Mouse (Mus musculus) liver, embryonic 14.5 days (tissue): ENCODE data around the gene Dglucy. TPM values are rescaled to one million over a fixed set of nuclear protein-coding genes. Genes with fewer than 3 reads are reported as not detected.

Experiments used
- ATAC-seq: fragments of 200-750 bp; cut with Nextera tagmentation; 2 replicates; pipeline ENCODE4 v1.8.0; 2017; ENCODE audit warnings: moderate number of reproducible peaks, mild to moderate bottlenecking, moderate library complexity; ENCODE audit not compliant: insufficient read depth
- DNase-seq, 3 experiments: peaks; one replicate each; pipeline ENCODE4 v3.0.0-alpha.2; 2012 to 2013; ENCODE audit warnings: low read depth in 3 of 3, low spot score in 3 of 3
- H3K27ac ChIP-seq: fragments of 300-500 bp; sonication (generic); 2 replicates; pipeline ENCODE4 v1.5.1; 2014; ENCODE audit warnings: moderate library complexity, mild to moderate bottlenecking, control low read depth, inconsistent platforms
- H3K27me3 ChIP-seq: fragments of 300-500 bp; sonication (generic); 2 replicates; pipeline ENCODE4 v1.6.1; 2014; ENCODE audit warnings: mild to moderate bottlenecking, low read length, moderate library complexity; ENCODE audit not compliant: control insufficient read depth, insufficient read depth
- H3K36me3 ChIP-seq: fragments of 300-500 bp; sonication (generic); replicated peaks from 2 replicates; pipeline ENCODE4 v1.6.1; 2014; ENCODE audit warnings: low read depth; ENCODE audit not compliant: control insufficient read depth, insufficient read depth
- H3K4me1 ChIP-seq, 2 experiments: fragments of 200-500 bp in 1 of 2; fragments of 300-500 bp in 1 of 2; sonication (generic) in 1 of 2; replicated peaks; 2 replicates each; pipeline ENCODE4 v1.6.1; 2012 to 2014; ENCODE audit warnings: antibody characterized with exemption in 1 of 2, inconsistent platforms in 1 of 2, low read length in 1 of 2; ENCODE audit not compliant: control insufficient read depth in 2 of 2, insufficient read depth in 2 of 2
- H3K4me2 ChIP-seq: fragments of 300-500 bp; sonication (generic); 2 replicates; pipeline ENCODE4 v1.6.1; 2014; ENCODE audit warnings: low read depth, mild to moderate bottlenecking, control low read depth, moderate library complexity
- H3K4me3 ChIP-seq, 2 experiments: fragments of 200-500 bp in 1 of 2; fragments of 300-500 bp in 1 of 2; sonication (generic) in 1 of 2; 2 replicates each; pipeline ENCODE4 v1.5.1; 2012 to 2014; ENCODE audit warnings: low read depth in 2 of 2, low read length in 2 of 2, mild to moderate bottlenecking in 2 of 2, control low read depth in 1 of 2, inconsistent platforms in 1 of 2, moderate library complexity in 1 of 2; ENCODE audit not compliant: insufficient read depth in 1 of 2
- H3K9ac ChIP-seq: fragments of 300-500 bp; sonication (generic); replicated peaks from 2 replicates; pipeline ENCODE4 v1.6.1; 2014; ENCODE audit warnings: mild to moderate bottlenecking, control low read depth, moderate library complexity
- H3K9me3 ChIP-seq: fragments of 300-500 bp; sonication (generic); 2 replicates; pipeline ENCODE4 v1.6.1; 2016; ENCODE audit warnings: low read length, mixed read lengths; ENCODE audit not compliant: control insufficient read depth
- CTCF ChIP-seq: IDR thresholded peaks from 2 replicates; pipeline ENCODE4 v1.5.1; 2016; ENCODE audit warnings: antibody characterized with exemption, low read depth, control low read depth
- EP300 ChIP-seq: IDR thresholded peaks from 2 replicates; pipeline ENCODE4 v1.6.1; 2016; ENCODE audit warnings: antibody characterized with exemption, low read depth
- WGBS: fragments of 180-500 bp; shearing (Covaris S2); extraction: QIAGEN DNeasy Blood & Tissue Kit; methylation state at CpG from one replicate; pipeline ENCODE4 v1.1.7; 2014; ENCODE audit not compliant: insufficient replicate concordance; 5-methylcytosine and 5-hydroxymethylcytosine counted together
- polyA plus RNA-seq, 2 experiments: library from polyadenylated mRNA; depleted of rRNA in 1 of 2; stranded (reverse) in 1 of 2; unstranded in 1 of 2; fragments of >200 nt; fragmentation: Nextera tagmentation in 1 of 2; extraction: Ambion mirVana in 1 of 2; gene quantifications; 2 replicates each; pipeline versions ENCODE4 v1.2.1 to v1.2.3; 2012 to 2014

Dglucy gene
- polyA plus RNA-seq, 2 experiments: 0.63 to 1.2 TPM

GRCm38 (mm10) chr12:100839079-100839600 lies 60.3 kb downstream of the Dglucy start:
- Histone ChIP-seq H3K27me3 (no peaks in the 10 kb centered on the region), H3K4me3 (no peak overlapping the region), H3K36me3 (no peaks in the 10 kb centered on the region), H3K27ac (no peak overlapping the region), H3K9ac (no peak overlapping the region), H3K4me1 (0 out of 4 replicates have a peak, but pooled peaks cover 0 to 3% of the 10 kb centered on the region in 2 experiments), H3K4me2 (no peak overlapping the region), H3K9me3 (no peaks in the 10 kb centered on the region)
- 10% methylated on average over 8 of the region's 8 CpGs for WGBS
- DNase-seq: no peak
- TF ChIP-seq CTCF (no peak), EP300 (no peak)
- ATAC-seq: no peak

GRCm38 (mm10) chr12:100839926-100840325 lies 61.1 kb downstream of the Dglucy start:
- DNase-seq (no peak), ATAC-seq (no peak)
- H3K9ac ChIP-seq: no peak overlapping the region
- no peak overlapping the region for H3K27ac ChIP-seq
- H3K9me3 ChIP-seq: no peaks in the 10 kb centered on the region
- no peaks in the 10 kb centered on the region for H3K27me3 ChIP-seq
- WGBS: 68% methylated on average over 6 of the region's 6 CpGs
- no peak for TF ChIP-seq CTCF
- no peak for TF ChIP-seq EP300
- no peaks in the 10 kb centered on the region for H3K36me3 ChIP-seq
- H3K4me3 ChIP-seq: no peak overlapping the region
- H3K4me2 ChIP-seq: no peak overlapping the region
- H3K4me1 ChIP-seq: 0 out of 4 replicates have a peak, but pooled peaks cover 0 to 3% of the 10 kb centered on the region in 2 experiments

GRCm38 (mm10) chr12:100841211-100841792 lies 62.4 kb downstream of the Dglucy start:
- ATAC-seq: 0 out of 2 replicates have a peak, but pooled peaks have one; percentile 12
- WGBS: 13% methylated on average over 3 of the region's 3 CpGs
- H3K9ac ChIP-seq: no peak overlapping the region

GRCm38 (mm10) chr12:100843171-100843570 lies 64.3 kb downstream of the Dglucy start:
- no peak overlapping the region for H3K4me2 ChIP-seq
- TF ChIP-seq EP300: no peak
- TF ChIP-seq CTCF: no peak
- H3K4me3 ChIP-seq: no peak overlapping the region
- no peak for ATAC-seq
- no peak overlapping the region for H3K9ac ChIP-seq
- no peak overlapping the region for H3K27ac ChIP-seq
- 62% methylated on average over 4 of the region's 4 CpGs for WGBS
- 0 out of 4 replicates have a peak, but pooled peaks cover 0 to 3% of the 10 kb centered on the region in 2 experiments for H3K4me1 ChIP-seq
- no peaks in the 10 kb centered on the region for H3K27me3 ChIP-seq
- DNase-seq: no peak
- no peaks in the 10 kb centered on the region for H3K9me3 ChIP-seq
- H3K36me3 ChIP-seq: no peaks in the 10 kb centered on the region

More at GRCm38 (mm10) chr12:100841211-100841792, 62.4 kb downstream of the Dglucy start:
- DNase-seq: peak; percentile 26 to 36 (median 30)
- Histone ChIP-seq H3K9me3 (no peaks in the 10 kb centered on the region), H3K27ac (no peak overlapping the region), H3K27me3 (no peaks in the 10 kb centered on the region), H3K4me3 (no peak overlapping the region), H3K4me1 (0 out of 4 replicates have a peak, but pooled peaks cover 0 to 3% of the 10 kb centered on the region in 2 experiments), H3K36me3 (no peaks in the 10 kb centered on the region), H3K4me2 (no peak overlapping the region)
- peak; percentile 93 for TF ChIP-seq CTCF
- TF ChIP-seq EP300: no peak

GRCm38 (mm10) chr12:100844546-100844945 lies 65.7 kb downstream of the Dglucy start:
- no peaks in the 10 kb centered on the region for H3K9me3 ChIP-seq
- H3K36me3 ChIP-seq: no peaks in the 10 kb centered on the region
- H3K4me2 ChIP-seq: no peak overlapping the region
- no peak for TF ChIP-seq CTCF
- TF ChIP-seq EP300: no peak
- ATAC-seq: no peak
- H3K9ac ChIP-seq: no peak overlapping the region
- no peak overlapping the region for H3K4me3 ChIP-seq
- DNase-seq: no peak
- no peak overlapping the region for H3K27ac ChIP-seq
- no peaks in the 10 kb centered on the region for H3K27me3 ChIP-seq
- H3K4me1 ChIP-seq: no peaks in the 10 kb centered on the region
- 66% methylated on average over 7 of the region's 7 CpGs for WGBS
